Mouse (Mus musculus): ENCODE results near the gene Fmo5. TPM values are rescaled to one million over a fixed set of nuclear protein-coding genes. Genes with fewer than 3 reads are reported as not detected.

The Fmo5 gene
- polyA plus RNA-seq, 1 experiment from 2014 or later: 0.53 TPM

DNA sequence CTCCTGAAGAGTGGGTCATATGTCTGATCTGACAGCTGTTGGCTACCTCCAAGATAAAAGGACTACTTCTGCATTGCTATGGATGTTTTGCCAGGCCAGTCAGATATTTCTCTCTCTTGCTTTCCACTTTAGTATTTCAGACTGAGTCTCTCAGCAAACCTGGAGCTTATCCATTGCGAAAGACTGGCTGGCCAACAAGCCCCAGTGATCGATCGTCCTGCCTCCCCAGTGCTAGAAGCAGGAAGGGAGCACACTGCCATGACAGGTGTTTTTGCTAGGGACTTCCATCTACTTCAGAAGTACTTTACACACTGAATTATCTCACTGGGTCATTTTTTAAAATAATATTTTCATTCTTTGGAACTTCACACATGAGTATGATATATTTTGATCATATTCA lies 49.8 kb downstream of the Fmo5 start:
- Histone ChIP-seq H3K27ac (replicated peaks; ENCODE audit: low read depth, low read length) (no peak overlapping the region), H3K4me3 (replicated peaks; ENCODE audit: low read depth, low read length) (no peak overlapping the region), H3K27me3 (ENCODE audit: control insufficient read depth, insufficient read depth, low read length) (peaks cover 10% of the 10 kb centered on the region), H3K36me3 (ENCODE audit: control insufficient read depth, insufficient read depth, low read length) (no peaks in the 10 kb centered on the region), H3K4me1 (ENCODE audit: control insufficient read depth, insufficient read depth, low read length) (0 out of 2 replicates have a peak, but pooled peaks cover 11% of the 10 kb centered on the region), H3K9me3 (ENCODE audit: control insufficient read depth, low read length) (no peaks in the 10 kb centered on the region), H3K9ac (replicated peaks; ENCODE audit: low read length) (no peak overlapping the region), H3K4me2 (ENCODE audit: low read length) (no peak overlapping the region)
- ATAC-seq (ENCODE audit: low FRiP score, low TSS enrichment) (no peak), DNase-seq (no peak)
- 90% methylated on average over 3 of the region's 3 CpGs for WGBS

DNA sequence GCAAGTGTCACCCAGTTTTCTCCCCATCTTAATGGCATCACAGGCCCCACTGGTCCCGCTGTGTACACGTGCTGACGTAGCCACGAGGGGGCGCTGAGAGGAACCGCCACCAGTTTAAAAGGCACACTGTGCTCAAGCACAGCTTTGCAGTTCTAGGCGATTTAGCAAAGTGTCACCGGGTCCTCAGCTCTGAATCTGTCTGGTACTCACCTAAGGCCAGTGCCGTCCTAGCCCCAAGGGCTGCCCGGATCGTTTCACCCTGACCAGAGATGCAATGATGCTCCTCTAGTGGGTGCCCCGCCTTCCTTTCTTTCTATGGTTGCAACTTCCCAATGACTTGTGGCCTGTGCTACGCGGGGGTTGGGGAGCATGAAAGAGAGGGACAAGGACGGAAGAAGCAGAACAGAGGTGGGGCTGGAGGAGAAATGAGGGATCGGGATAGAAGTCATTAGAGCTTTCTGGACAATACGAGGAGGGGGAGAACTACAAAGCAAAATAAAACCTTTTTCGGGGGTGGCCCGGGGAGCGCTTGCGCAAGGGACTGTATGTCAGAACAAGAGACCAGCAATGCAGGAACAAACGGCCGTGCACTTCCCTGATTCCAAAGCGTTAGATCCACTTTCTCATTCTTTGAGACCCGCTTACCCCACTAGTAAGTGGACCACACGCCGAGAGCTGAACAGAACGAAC lies 52.2 kb downstream of the Fmo5 start:
- peak overlapping the region; percentile 47; the same call in 1 of the 2 replicates for H3K9ac ChIP-seq (replicated peaks; ENCODE audit: low read length)
- peaks cover 13% of the 10 kb centered on the region for H3K27me3 ChIP-seq (ENCODE audit: control insufficient read depth, insufficient read depth, low read length)
- no peaks in the 10 kb centered on the region for H3K36me3 ChIP-seq (ENCODE audit: control insufficient read depth, insufficient read depth, low read length)
- 0 out of 2 replicates have a peak, but pooled peaks cover 11% of the 10 kb centered on the region for H3K4me1 ChIP-seq (ENCODE audit: control insufficient read depth, insufficient read depth, low read length)
- WGBS: 2% methylated on average over 28 of the region's 28 CpGs
- no peak overlapping the region for H3K27ac ChIP-seq (replicated peaks; ENCODE audit: low read depth, low read length)
- peak overlapping the region; percentile 34 for H3K4me3 ChIP-seq (replicated peaks; ENCODE audit: low read depth, low read length)
- peak; percentile 77 for DNase-seq
- peak; percentile 73 for ATAC-seq (ENCODE audit: low FRiP score, low TSS enrichment)
- no peaks in the 10 kb centered on the region for H3K9me3 ChIP-seq (ENCODE audit: control insufficient read depth, low read length)
- peak overlapping the region; percentile 67 for H3K4me2 ChIP-seq (ENCODE audit: low read length)

- Histone ChIP-seq H3K4me3 (replicated peaks; ENCODE audit: low read depth, low read length) (peak overlapping the region; percentile 34), H3K4me1 (ENCODE audit: control insufficient read depth, insufficient read depth, low read length) (0 out of 2 replicates have a peak, but pooled peaks cover 11% of the 10 kb centered on the region), H3K9me3 (ENCODE audit: control insufficient read depth, low read length) (no peaks in the 10 kb centered on the region), H3K9ac (replicated peaks; ENCODE audit: low read length) (peak overlapping the region; percentile 47; the same call in 1 of the 2 replicates), H3K27ac (replicated peaks; ENCODE audit: low read depth, low read length) (no peak overlapping the region), H3K36me3 (ENCODE audit: control insufficient read depth, insufficient read depth, low read length) (no peaks in the 10 kb centered on the region), H3K27me3 (ENCODE audit: control insufficient read depth, insufficient read depth, low read length) (peaks cover 13% of the 10 kb centered on the region), H3K4me2 (ENCODE audit: low read length) (peak overlapping the region; percentile 67)
- peak; percentile 90 for DNase-seq
- 1% methylated on average over 33 of the region's 33 CpGs for WGBS
- no peak for ATAC-seq (ENCODE audit: low FRiP score, low TSS enrichment)
Observed at GRCm38 (mm10) chr3:97681321-97682158, 52.9 kb downstream of the Fmo5 start.

- Histone ChIP-seq H3K27me3 (ENCODE audit: control insufficient read depth, insufficient read depth, low read length) (peaks cover 13% of the 10 kb centered on the region), H3K4me2 (ENCODE audit: low read length) (peak overlapping the region; percentile 67), H3K4me3 (replicated peaks; ENCODE audit: low read depth, low read length) (peak overlapping the region; percentile 34; the same call in 1 of the 2 replicates), H3K9ac (replicated peaks; ENCODE audit: low read length) (no peak overlapping the region), H3K36me3 (ENCODE audit: control insufficient read depth, insufficient read depth, low read length) (no peaks in the 10 kb centered on the region), H3K9me3 (ENCODE audit: control insufficient read depth, low read length) (no peaks in the 10 kb centered on the region), H3K4me1 (ENCODE audit: control insufficient read depth, insufficient read depth, low read length) (0 out of 2 replicates have a peak, but pooled peaks cover 11% of the 10 kb centered on the region), H3K27ac (replicated peaks; ENCODE audit: low read depth, low read length) (no peak overlapping the region)
- DNase-seq (peak; percentile 8), ATAC-seq (ENCODE audit: low FRiP score, low TSS enrichment) (no peak)
- 2% methylated on average over 11 of the region's 11 CpGs for WGBS
Observed at GRCm38 (mm10) chr3:97682159-97682502, 53.5 kb downstream of the Fmo5 start.

- Histone ChIP-seq H3K36me3 (ENCODE audit: control insufficient read depth, insufficient read depth, low read length) (no peaks in the 10 kb centered on the region), H3K4me1 (ENCODE audit: control insufficient read depth, insufficient read depth, low read length) (0 out of 2 replicates have a peak, but pooled peaks cover 11% of the 10 kb centered on the region), H3K4me2 (ENCODE audit: low read length) (no peak overlapping the region; the same call in 1 of the 2 replicates), H3K9me3 (ENCODE audit: control insufficient read depth, low read length) (no peaks in the 10 kb centered on the region), H3K4me3 (replicated peaks; ENCODE audit: low read depth, low read length) (no peak overlapping the region), H3K9ac (replicated peaks; ENCODE audit: low read length) (no peak overlapping the region), H3K27ac (replicated peaks; ENCODE audit: low read depth, low read length) (no peak overlapping the region), H3K27me3 (ENCODE audit: control insufficient read depth, insufficient read depth, low read length) (peaks cover 13% of the 10 kb centered on the region)
- no peak for DNase-seq
- ATAC-seq (ENCODE audit: low FRiP score, low TSS enrichment): no peak
- WGBS: 22% methylated on average over 5 of the region's 5 CpGs
Observed at GRCm38 (mm10) chr3:97682576-97682975, 54.0 kb downstream of the Fmo5 start.

DNA sequence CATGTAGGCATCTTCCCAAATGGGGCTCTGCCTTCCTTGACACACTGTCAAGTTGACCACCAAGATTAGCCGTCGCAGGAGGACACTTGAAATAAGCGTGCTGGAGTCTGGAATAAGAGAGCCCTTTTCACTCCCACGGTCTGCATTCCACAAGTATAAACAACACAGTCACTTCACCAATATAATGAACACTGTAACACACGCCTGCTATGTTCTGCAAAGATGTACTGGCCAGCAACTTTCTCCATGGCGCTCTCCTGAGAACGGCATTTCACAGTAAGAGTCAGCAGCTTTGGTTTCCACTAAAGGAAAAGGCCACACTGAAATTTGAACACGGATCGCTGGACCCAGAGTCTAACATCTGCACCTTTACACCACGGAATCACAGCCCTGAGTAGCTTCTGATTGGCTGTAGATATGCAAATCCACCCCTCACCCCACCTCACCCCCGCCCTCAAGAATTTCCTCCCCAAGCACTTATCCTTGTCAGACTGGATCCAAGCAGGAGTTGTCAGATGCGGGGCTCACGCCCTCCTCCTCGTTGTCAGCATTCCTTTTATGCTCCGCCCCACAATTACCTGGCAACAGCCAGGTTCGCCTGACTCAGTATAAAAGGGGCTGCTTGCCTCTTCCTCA lies 55.1 kb downstream of the Fmo5 start:
- 7% methylated on average over 16 of the region's 16 CpGs for WGBS
- peaks cover 13% of the 10 kb centered on the region for H3K27me3 ChIP-seq (ENCODE audit: control insufficient read depth, insufficient read depth, low read length)
- H3K4me1 ChIP-seq (ENCODE audit: control insufficient read depth, insufficient read depth, low read length): 0 out of 2 replicates have a peak, but pooled peaks cover 11% of the 10 kb centered on the region
- no peaks in the 10 kb centered on the region for H3K36me3 ChIP-seq (ENCODE audit: control insufficient read depth, insufficient read depth, low read length)
- no peak overlapping the region for H3K9ac ChIP-seq (replicated peaks; ENCODE audit: low read length)
- H3K9me3 ChIP-seq (ENCODE audit: control insufficient read depth, low read length): no peaks in the 10 kb centered on the region
- ATAC-seq (ENCODE audit: low FRiP score, low TSS enrichment) (no peak), DNase-seq (peak; percentile 24)
- H3K4me3 ChIP-seq (replicated peaks; ENCODE audit: low read depth, low read length): no peak overlapping the region
- no peak overlapping the region for H3K27ac ChIP-seq (replicated peaks; ENCODE audit: low read depth, low read length)
- peak overlapping the region; percentile 11; the same call in 1 of the 2 replicates for H3K4me2 ChIP-seq (ENCODE audit: low read length)

- 0 out of 2 replicates have a peak, but pooled peaks cover 2% of the 10 kb centered on the region for H3K4me1 ChIP-seq (ENCODE audit: control insufficient read depth, insufficient read depth, low read length)
- ATAC-seq (ENCODE audit: low FRiP score, low TSS enrichment): no peak
- no peak overlapping the region for H3K4me3 ChIP-seq (replicated peaks; ENCODE audit: low read depth, low read length)
- 84% methylated on average over 4 of the region's 4 CpGs for WGBS
- H3K36me3 ChIP-seq (ENCODE audit: control insufficient read depth, insufficient read depth, low read length): 0 out of 2 replicates have a peak, but pooled peaks cover 16% of the 10 kb centered on the region
- H3K9me3 ChIP-seq (ENCODE audit: control insufficient read depth, low read length): no peaks in the 10 kb centered on the region
- no peak overlapping the region for H3K4me2 ChIP-seq (ENCODE audit: low read length)
- H3K27ac ChIP-seq (replicated peaks; ENCODE audit: low read depth, low read length): no peak overlapping the region
- H3K27me3 ChIP-seq (ENCODE audit: control insufficient read depth, insufficient read depth, low read length): peaks cover 13% of the 10 kb centered on the region
- no peak for DNase-seq
- H3K9ac ChIP-seq (replicated peaks; ENCODE audit: low read length): no peak overlapping the region
Observed at GRCm38 (mm10) chr3:97686372-97687117, 57.9 kb downstream of the Fmo5 start.

GRCm38 (mm10) chr3:97689289-97689688 lies 60.7 kb downstream of the Fmo5 start:
- H3K27ac ChIP-seq (replicated peaks; ENCODE audit: low read depth, low read length): no peak overlapping the region
- H3K4me3 ChIP-seq (replicated peaks; ENCODE audit: low read depth, low read length): no peak overlapping the region
- H3K27me3 ChIP-seq (ENCODE audit: control insufficient read depth, insufficient read depth, low read length): no peaks in the 10 kb centered on the region
- 0 out of 2 replicates have a peak, but pooled peaks cover 22% of the 10 kb centered on the region for H3K36me3 ChIP-seq (ENCODE audit: control insufficient read depth, insufficient read depth, low read length)
- ATAC-seq (ENCODE audit: low FRiP score, low TSS enrichment) (no peak), DNase-seq (no peak)
- H3K4me1 ChIP-seq (ENCODE audit: control insufficient read depth, insufficient read depth, low read length): no peaks in the 10 kb centered on the region
- no peaks in the 10 kb centered on the region for H3K9me3 ChIP-seq (ENCODE audit: control insufficient read depth, low read length)
- H3K9ac ChIP-seq (replicated peaks; ENCODE audit: low read length): no peak overlapping the region
- 83% methylated on average over 2 of the region's 2 CpGs for WGBS
- no peak overlapping the region for H3K4me2 ChIP-seq (ENCODE audit: low read length)

All from midbrain, embryonic 14.5 days (tissue).